Mouse (Mus musculus) testis, adult 2 months (tissue): Measurements from ENCODE around the gene Mpv17l2.

Source experiments
- CTCF ChIP-seq: fragments of 200-500 bp; IDR thresholded peaks from 2 replicates; pipeline ENCODE4 v1.5.1; 2012; ENCODE audit warnings: low read depth, mild to moderate bottlenecking, inconsistent platforms, low read length, moderate library complexity; ENCODE audit not compliant: control insufficient read depth, insufficient read depth, insufficient replicate concordance
- POLR2A ChIP-seq: fragments of 200-500 bp; IDR thresholded peaks from 2 replicates; pipeline ENCODE4 v1.6.1; 2012; ENCODE audit warnings: low read depth, mild to moderate bottlenecking, inconsistent platforms, low read length, moderate library complexity; ENCODE audit not compliant: control insufficient read depth

GRCm38 (mm10) chr8:70768956-70769355 lies 8.2 kb upstream of the Mpv17l2 start:
- TF ChIP-seq CTCF (no peak), POLR2A (no peak)
